Mouse (Mus musculus) liver, embryonic 14.5 days (tissue): ENCODE data around the gene Jarid2.

Experiments
- CTCF ChIP-seq: IDR thresholded peaks from 2 replicates; pipeline ENCODE4 v1.5.1; 2016; ENCODE audit warnings: antibody characterized with exemption, low read depth, control low read depth
- EP300 ChIP-seq: IDR thresholded peaks from 2 replicates; pipeline ENCODE4 v1.6.1; 2016; ENCODE audit warnings: antibody characterized with exemption, low read depth

DNA sequence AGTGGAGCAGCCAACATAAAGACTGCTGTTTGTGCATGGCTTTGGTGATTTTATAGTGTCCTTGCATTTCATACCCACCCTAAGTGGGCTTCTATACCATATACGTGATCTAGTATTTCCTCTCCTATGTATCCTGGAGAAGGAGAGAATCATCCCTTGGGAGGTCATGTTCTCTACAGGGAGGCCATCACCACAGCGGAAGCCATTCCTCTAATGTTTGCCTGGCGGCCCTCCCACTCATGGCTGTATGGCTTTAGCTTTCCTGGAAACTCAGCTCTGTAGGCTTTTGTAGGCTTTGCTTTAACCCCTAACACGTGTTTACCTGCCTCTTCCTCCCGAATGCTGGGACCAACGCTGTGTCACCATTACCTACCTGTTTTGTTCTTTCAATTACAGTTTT, 108.2 kb downstream of the Jarid2 start:
- TF ChIP-seq EP300 (no peak), CTCF (no peak)
